Mouse (Mus musculus) heart, adult 2 months (tissue): ENCODE data around the gene Chpf2.

Experiments
- CTCF ChIP-seq: fragments of 200-600 bp; IDR thresholded peaks from 2 replicates; pipeline ENCODE4 v1.8.1; 2022; ENCODE audit warnings: antibody characterized with exemption, mild to moderate bottlenecking, moderate library complexity
- EP300 ChIP-seq: fragments of 200-500 bp; IDR thresholded peaks from 2 replicates; pipeline ENCODE4 v1.6.1; 2011; ENCODE audit warnings: low read depth, low read length, control low read depth; ENCODE audit not compliant: insufficient read depth
- POLR2A ChIP-seq: fragments of 200-500 bp; IDR thresholded peaks from 2 replicates; pipeline ENCODE4 v1.6.1; 2011; ENCODE audit warnings: mild to moderate bottlenecking, low read depth, low read length, control low read depth; ENCODE audit not compliant: insufficient read depth

DNA sequence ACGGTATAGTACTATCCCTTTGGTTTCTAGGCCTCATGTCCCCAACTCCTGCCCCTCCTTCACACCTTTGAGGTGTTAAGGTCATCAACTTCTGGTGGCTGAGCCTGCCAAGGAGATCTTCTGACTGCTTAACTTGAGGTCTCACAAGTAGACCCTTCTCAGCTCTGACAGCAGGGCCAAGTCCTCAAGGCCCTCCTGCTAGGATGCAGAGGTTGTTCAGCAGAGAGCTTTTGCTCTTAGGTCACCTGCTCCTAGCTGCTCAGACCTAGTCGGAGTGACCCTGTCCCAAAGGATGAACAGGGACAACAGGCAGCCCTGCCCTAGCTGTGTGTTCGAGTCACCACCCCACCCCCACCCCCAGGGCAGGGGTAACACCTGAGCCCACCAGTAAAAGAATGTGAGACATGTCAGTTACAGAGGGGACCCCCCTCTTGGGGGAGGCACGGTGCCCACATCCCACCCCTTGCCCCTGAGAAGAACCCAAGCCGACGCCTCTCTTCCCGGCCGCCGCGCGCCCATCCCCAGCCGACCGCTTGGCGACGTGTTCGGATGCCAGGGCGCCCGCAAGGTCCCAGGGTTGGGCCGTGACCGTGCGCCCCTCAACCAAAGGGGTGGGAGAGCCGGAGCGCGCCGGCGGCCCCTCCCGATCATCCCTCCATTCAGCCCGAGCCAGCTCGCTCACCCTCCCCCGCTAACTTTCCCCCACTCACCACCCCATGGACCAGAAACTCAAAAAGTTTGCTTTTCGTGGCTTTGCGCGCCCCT is 14.7 kb downstream of the Chpf2 start:
- TF ChIP-seq CTCF: no peak
- TF ChIP-seq POLR2A: no peak
- TF ChIP-seq EP300: no peak
